In the genomic region with DNA sequence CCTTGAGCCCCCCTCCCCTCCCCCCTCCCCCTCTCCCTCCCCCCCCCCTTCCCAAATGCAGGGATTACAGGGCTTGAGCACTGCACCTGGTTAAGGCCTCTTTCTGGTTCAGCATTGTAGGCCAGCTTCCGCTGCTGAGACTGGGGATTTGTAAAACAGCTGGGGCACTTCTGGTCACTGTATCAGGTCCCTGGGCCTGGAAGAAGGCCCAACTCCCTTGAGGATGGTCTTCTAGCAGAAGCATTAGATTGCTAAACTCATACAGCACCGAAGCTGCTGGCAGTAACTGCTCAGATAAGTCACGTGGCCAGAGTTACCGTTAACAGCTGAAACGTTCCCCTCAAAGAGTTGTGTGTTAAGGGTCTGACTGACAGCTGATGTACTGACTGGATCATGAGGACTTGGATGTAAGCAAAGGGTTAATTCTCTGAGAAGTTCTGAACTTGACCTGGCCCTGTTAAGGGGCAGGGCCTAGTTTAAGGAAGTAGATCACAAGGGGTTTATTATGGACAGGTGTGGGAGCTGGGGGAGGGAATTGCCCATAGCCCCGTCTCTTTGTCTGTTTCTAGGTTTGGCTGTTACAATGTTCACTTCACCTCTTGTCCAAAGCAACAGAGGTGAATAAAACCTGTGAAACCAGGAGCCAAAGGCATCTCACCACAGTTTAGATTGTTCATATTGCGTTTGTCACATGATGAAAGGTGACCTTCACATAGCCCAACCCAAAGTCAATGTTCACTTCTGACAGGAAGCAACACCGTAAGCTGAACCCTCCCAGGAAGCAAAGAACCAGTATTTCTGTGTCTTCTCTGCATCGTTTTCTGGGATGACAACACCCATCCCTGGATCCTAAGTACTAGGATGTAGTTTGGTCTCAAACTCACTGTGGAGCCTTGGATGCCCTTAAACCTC, we compare ENCODE assay signal across 9 mouse cellular contexts. TPM values are rescaled to one million over a fixed set of nuclear protein-coding genes. Genes with fewer than 3 reads are reported as not detected.
DNase-seq lines count a peak whose midpoint lies in the region; ATAC-seq lines count a peak whose summit lies in the region.
"Had no signal": no experiment of that assay in that cellular context is flagged by ENCODE, and none has a peak within 500 bp of the region (broad histone marks: within the 10 kb centered on the region; RNA-seq: fewer than 3 reads in every experiment).

No protein-coding gene starts in this region.

- peaks cover 29% of the 10 kb centered on the region for H3K4me1 ChIP-seq in forebrain, embryonic 14.5 days (ENCODE audit: control insufficient read depth, insufficient read depth, low read length)
- peaks cover 48% of the 10 kb centered on the region for H3K4me1 ChIP-seq in forebrain, embryonic 15.5 days
- peaks cover 43% of the 10 kb centered on the region for H3K4me1 ChIP-seq in embryonic facial prominence, embryonic 13.5 days
- H3K4me1 ChIP-seq in intestine, embryonic 16.5 days (ENCODE audit: control insufficient read depth, insufficient read depth, low read length) = peaks cover 29% of the 10 kb centered on the region

- no peaks in the 10 kb centered on the region for H3K9me3 ChIP-seq in forebrain, embryonic 14.5 days (replicated peaks; ENCODE audit: control insufficient read depth, low read length)
- no peaks in the 10 kb centered on the region for H3K9me3 ChIP-seq in forebrain, embryonic 15.5 days
- H3K9me3 ChIP-seq in embryonic facial prominence, embryonic 13.5 days = no peaks in the 10 kb centered on the region
- H3K9me3 ChIP-seq in intestine, embryonic 16.5 days (ENCODE audit: control insufficient read depth, low read length) = no peaks in the 10 kb centered on the region

- WGBS in forebrain, embryonic 14.5 days = 57% methylated on average over 9 of the region's 9 CpGs
- WGBS in forebrain, embryonic 15.5 days = 56% methylated on average over 9 of the region's 9 CpGs
- 35% methylated on average over 9 of the region's 9 CpGs for WGBS in embryonic facial prominence, embryonic 13.5 days
- WGBS in intestine, embryonic 16.5 days = 40% methylated on average over 9 of the region's 9 CpGs

- H3K4me3 ChIP-seq in forebrain, embryonic 14.5 days (ENCODE audit: low read depth, low read length) = no peak overlapping the region
- H3K4me3 ChIP-seq in forebrain, embryonic 15.5 days = no peak overlapping the region
- no peak overlapping the region for H3K4me3 ChIP-seq in embryonic facial prominence, embryonic 13.5 days
- H3K4me3 ChIP-seq in intestine, embryonic 16.5 days (ENCODE audit: low read length) = no peak overlapping the region

- no peaks in the 10 kb centered on the region for H3K36me3 ChIP-seq in forebrain, embryonic 14.5 days (ENCODE audit: control insufficient read depth, insufficient read depth, low read length)
- H3K36me3 ChIP-seq in forebrain, embryonic 15.5 days = no peaks in the 10 kb centered on the region
- no peaks in the 10 kb centered on the region for H3K36me3 ChIP-seq in embryonic facial prominence, embryonic 13.5 days
- H3K36me3 ChIP-seq in intestine, embryonic 16.5 days (ENCODE audit: control insufficient read depth, insufficient read depth, low read length) = no peaks in the 10 kb centered on the region

- ATAC-seq in forebrain, embryonic 14.5 days = no peak
- no peak for ATAC-seq in forebrain, embryonic 15.5 days (replicated peaks)
- ATAC-seq in embryonic facial prominence, embryonic 13.5 days (ENCODE audit: insufficient number of reproducible peaks, insufficient read depth, low FRiP score, low TSS enrichment, low read depth) = 0 out of 2 replicates have a peak, but pooled peaks have one; percentile 28
- ATAC-seq in intestine, embryonic 16.5 days = 0 out of 2 replicates have a peak, but pooled peaks have one; percentile 38

- no peaks in the 10 kb centered on the region for H3K27me3 ChIP-seq in forebrain, embryonic 14.5 days (replicated peaks; ENCODE audit: control insufficient read depth, insufficient read depth, low read length)
- no peaks in the 10 kb centered on the region for H3K27me3 ChIP-seq in forebrain, embryonic 15.5 days
- peaks cover 6% of the 10 kb centered on the region for H3K27me3 ChIP-seq in embryonic facial prominence, embryonic 13.5 days
- H3K27me3 ChIP-seq in intestine, embryonic 16.5 days (replicated peaks; ENCODE audit: control insufficient read depth, insufficient read depth, low read length) = no peaks in the 10 kb centered on the region

- no peak overlapping the region for H3K9ac ChIP-seq in forebrain, embryonic 14.5 days (ENCODE audit: low read length)
- no peak overlapping the region for H3K9ac ChIP-seq in forebrain, embryonic 15.5 days (replicated peaks)
- H3K9ac ChIP-seq in embryonic facial prominence, embryonic 13.5 days = no peak overlapping the region
- H3K9ac ChIP-seq in intestine, embryonic 16.5 days (ENCODE audit: low read depth, low read length) = no peak overlapping the region

- H3K27ac ChIP-seq in forebrain, embryonic 14.5 days (ENCODE audit: low read depth, low read length) = no peak overlapping the region; the same call in 1 of the 2 replicates
- no peak overlapping the region; the same call in 1 of the 2 replicates for H3K27ac ChIP-seq in forebrain, embryonic 15.5 days (replicated peaks)
- H3K27ac ChIP-seq in embryonic facial prominence, embryonic 13.5 days = no peak overlapping the region
- peak overlapping the region; percentile 44; the same call in 1 of the 2 replicates for H3K27ac ChIP-seq in intestine, embryonic 16.5 days (ENCODE audit: low read length)

- no peak overlapping the region for H3K4me2 ChIP-seq in forebrain, embryonic 14.5 days (ENCODE audit: low read length)
- H3K4me2 ChIP-seq in forebrain, embryonic 15.5 days (replicated peaks) = no peak overlapping the region
- no peak overlapping the region for H3K4me2 ChIP-seq in embryonic facial prominence, embryonic 13.5 days
- no peak overlapping the region for H3K4me2 ChIP-seq in intestine, embryonic 16.5 days (ENCODE audit: low read depth, low read length)

- DNase-seq in forebrain, embryonic 14.5 days (ENCODE audit: low spot score) = peak; percentile 31
- DNase-seq in A20 (ENCODE audit: low read depth, low spot score) = peak; percentile 8
- no peak for DNase-seq in spleen, adult 12 weeks (ENCODE audit: low spot score)
- no peak for DNase-seq in spleen, adult 18-20 months
- no peak for DNase-seq in urinary bladder, postnatal 25 days (ENCODE audit: low spot score)
- DNase-seq: right cerebral cortex, postnatal 14 days had no signal

RNA-seq across cellular contexts. Expression of a gene that starts 23.7 kb away (rescaled TPM):
- polyA plus RNA-seq in forebrain, embryonic 14.5 days (2014; fragmentation: Nextera tagmentation; extraction: Ambion mirVana) = 30.4 and 44.0 TPM in 2 replicates
- 65.9 and 69.9 TPM in 2 replicates for polyA plus RNA-seq in forebrain, embryonic 15.5 days (2015; fragmentation: Nextera tagmentation; extraction: Ambion mirVana)
- polyA plus RNA-seq in embryonic facial prominence, embryonic 13.5 days (2015; fragmentation: Nextera tagmentation; extraction: Ambion mirVana) = 54.0 and 55.8 TPM in 2 replicates
- 20.4 and 21.8 TPM in 2 replicates for polyA plus RNA-seq in intestine, embryonic 16.5 days (2015; fragmentation: Nextera tagmentation; extraction: Ambion mirVana)

Comparison
In these comparisons a context has a peak if more than half of its experiments do, and no peak if none do; other contexts are left out.
1. ATAC-seq: peak in embryonic facial prominence, embryonic 13.5 days (single experiment) and intestine, embryonic 16.5 days (single experiment); none in forebrain, embryonic 14.5 days (single experiment) and forebrain, embryonic 15.5 days (single experiment).
2. DNase-seq: peak in forebrain, embryonic 14.5 days (single experiment) and A20 (single experiment); none in spleen, adult 12 weeks (single experiment), spleen, adult 18-20 months (0 of 2) and urinary bladder, postnatal 25 days (single experiment).